Mouse (Mus musculus): ENCODE data around the gene Sparcl1. TPM values are rescaled to one million over a fixed set of nuclear protein-coding genes. Genes with fewer than 3 reads are reported as not detected.
A peak's percentile ranks its signal among the peaks of the same experiment; 100 is the strongest.

Gene Sparcl1
- polyA plus RNA-seq, 1 experiment from 2014 or later, result 62.0 TPM

- ATAC-seq (ENCODE audit: low FRiP score, low read depth), result no peak
- no peaks in the 10 kb centered on the region for H3K27me3 ChIP-seq
- no peaks in the 10 kb centered on the region for H3K9me3 ChIP-seq
- H3K4me1 ChIP-seq, result no peaks in the 10 kb centered on the region
- H3K4me3 ChIP-seq, result no peak overlapping the region
- no peaks in the 10 kb centered on the region for H3K36me3 ChIP-seq
- no peak overlapping the region for H3K27ac ChIP-seq (replicated peaks)
- no peak overlapping the region for H3K9ac ChIP-seq (replicated peaks)
- H3K4me2 ChIP-seq (replicated peaks), result no peak overlapping the region
- 81% methylated on average over 1 of the region's 1 CpGs for WGBS
These were observed 77.7 kb downstream of the Sparcl1 start for GRCm38 (mm10) chr5:104035824-104036223.

DNA sequence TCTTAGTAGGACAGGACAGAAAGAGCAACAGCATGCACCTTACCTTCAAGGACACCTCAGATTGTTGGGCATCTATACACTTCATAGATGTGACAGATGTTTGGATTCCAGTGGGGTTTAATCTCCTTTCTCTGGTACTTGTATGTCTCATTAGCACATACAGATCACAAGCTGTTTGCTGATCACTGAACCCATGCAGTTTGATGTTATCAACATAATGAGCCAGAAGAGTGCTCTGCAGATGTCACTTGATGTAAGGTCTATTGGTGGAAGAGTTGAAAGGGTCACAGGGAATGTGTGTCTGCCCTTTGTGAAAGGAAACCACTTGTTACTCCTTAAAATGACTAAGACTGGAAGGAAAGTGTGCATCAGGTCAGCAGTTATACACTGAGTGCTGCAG lies 78.5 kb downstream of the Sparcl1 start:
- Histone ChIP-seq H3K4me3 (no peak overlapping the region), H3K27ac (replicated peaks) (no peak overlapping the region), H3K36me3 (no peaks in the 10 kb centered on the region), H3K4me2 (replicated peaks) (no peak overlapping the region), H3K9ac (replicated peaks) (no peak overlapping the region), H3K9me3 (no peaks in the 10 kb centered on the region), H3K4me1 (no peaks in the 10 kb centered on the region), H3K27me3 (no peaks in the 10 kb centered on the region)
- ATAC-seq (ENCODE audit: low FRiP score, low read depth), result no peak

DNA sequence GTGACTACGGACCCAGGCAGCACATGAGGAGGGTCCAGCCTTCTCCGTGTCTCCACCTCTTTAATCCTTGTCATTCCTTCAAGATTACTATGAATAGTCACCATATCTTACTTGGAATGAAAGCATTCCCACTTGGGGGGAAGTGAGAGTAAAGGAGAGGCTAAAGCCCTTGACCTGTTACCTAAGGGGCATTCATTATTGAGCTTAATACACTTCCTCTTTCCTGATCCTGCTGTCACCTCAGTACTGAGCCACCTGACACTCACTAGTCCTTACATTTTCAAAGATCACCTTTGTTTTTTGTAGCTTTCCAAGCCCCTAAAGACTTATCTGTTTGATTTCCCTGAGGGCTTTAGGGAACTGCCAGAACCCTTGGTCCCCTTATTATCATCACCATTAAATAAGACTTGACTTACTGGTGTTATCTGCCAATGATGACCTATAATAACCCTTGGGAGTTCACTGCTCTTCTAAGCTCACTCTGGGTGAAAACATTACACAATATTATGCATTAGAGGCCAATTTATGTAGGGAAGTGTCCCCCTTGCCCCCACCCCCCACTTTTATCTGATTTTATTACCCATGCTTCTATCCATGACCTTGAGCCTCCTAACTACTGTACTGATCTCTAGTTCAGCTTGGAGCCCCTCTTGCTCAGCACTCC lies 81.0 kb downstream of the Sparcl1 start:
- Histone ChIP-seq H3K27me3 (no peaks in the 10 kb centered on the region), H3K4me2 (replicated peaks) (no peak overlapping the region), H3K4me3 (no peak overlapping the region), H3K36me3 (no peaks in the 10 kb centered on the region), H3K9ac (replicated peaks) (no peak overlapping the region), H3K4me1 (no peaks in the 10 kb centered on the region), H3K9me3 (no peaks in the 10 kb centered on the region), H3K27ac (replicated peaks) (no peak overlapping the region)
- WGBS, result 80% methylated on average over 2 of the region's 2 CpGs
- ATAC-seq (ENCODE audit: low FRiP score, low read depth), result no peak

Small RNAs within 50 kb of the gene (microRNA-seq; reads per million reads assigned to microRNA genes)
- 3.9 reads per million, percentile 15 among the genes with 10 or more reads in this experiment for gene Mir5619

Other genes starting within 250 kb of the Sparcl1 start
- 16.8 and 18.3 TPM in 2 replicates for gene Klhl8, start 202.5 kb downstream of the Sparcl1 start, polyA plus RNA-seq (2016; fragmentation: Nextera tagmentation; extraction: Ambion mirVana)
- gene Hsd17b13, start 136.3 kb downstream of the Sparcl1 start, polyA plus RNA-seq (2016; fragmentation: Nextera tagmentation; extraction: Ambion mirVana), result not detected in 2 replicates
- gene Hsd17b11, start 91.8 kb downstream of the Sparcl1 start, polyA plus RNA-seq (2016; fragmentation: Nextera tagmentation; extraction: Ambion mirVana), result 1.3 TPM in 2 replicates
- 54.4 and 58.9 TPM in 2 replicates for gene Nudt9, start 67.4 kb downstream of the Sparcl1 start, polyA plus RNA-seq (2016; fragmentation: Nextera tagmentation; extraction: Ambion mirVana)
- not detected in 2 replicates for gene Gm17660, start 36.1 kb downstream of the Sparcl1 start, polyA plus RNA-seq (2016; fragmentation: Nextera tagmentation; extraction: Ambion mirVana)
- not detected in 2 replicates for gene Dspp, start 57.0 kb upstream of the Sparcl1 start, polyA plus RNA-seq (2016; fragmentation: Nextera tagmentation; extraction: Ambion mirVana)
- gene Dmp1, start 88.9 kb upstream of the Sparcl1 start, polyA plus RNA-seq (2016; fragmentation: Nextera tagmentation; extraction: Ambion mirVana), result 1.1 and 1.4 TPM in 2 replicates
- gene Ibsp, start 185.4 kb upstream of the Sparcl1 start, polyA plus RNA-seq (2016; fragmentation: Nextera tagmentation; extraction: Ambion mirVana), result not detected in 2 replicates
- gene Mepe, start 211.6 kb upstream of the Sparcl1 start, polyA plus RNA-seq (2016; fragmentation: Nextera tagmentation; extraction: Ambion mirVana), result not detected in 2 replicates

Measured in midbrain, embryonic 12.5 days (tissue).